Mouse (Mus musculus) adrenal gland, postnatal 4 days (tissue): ENCODE measurements around the gene Ttc21a. TPM values are rescaled to one million over a fixed set of nuclear protein-coding genes. Genes with fewer than 3 reads are reported as not detected.
A peak's percentile ranks its signal among the peaks of the same experiment; 100 is the strongest.
"Not testable (repeated sequence)": the region's sequence is repeated elsewhere in the genome, so short reads cannot be mapped to it uniquely, and the experiment has no call there.

Experiments
- DNase-seq, 2 experiments: peaks; one replicate each; pipeline ENCODE4 v3.0.0; 2021 to 2022; ENCODE audit warnings: low spot score in 2 of 2, mixed read lengths in 2 of 2
- total RNA-seq, 2 experiments: library from RNA; stranded (reverse); gene quantifications; 2 replicates each; pipeline ENCODE4 v1.2.3; 2021

The Ttc21a gene
- total RNA-seq, 2 experiments from 2014 or later = 0.34 TPM

GRCm38 (mm10) chr9:119994207-119994606 lies 56.8 kb downstream of the Ttc21a start:
- no peak for DNase-seq

GRCm38 (mm10) chr9:119996080-119996479 lies 58.7 kb downstream of the Ttc21a start:
- no peak for DNase-seq

- no peak for DNase-seq
Measured at GRCm38 (mm10) chr9:119998776-119999175, 61.4 kb downstream of the Ttc21a start.

- no peak for DNase-seq
Measured at GRCm38 (mm10) chr9:119999636-120000035, 62.2 kb downstream of the Ttc21a start.

- DNase-seq = no peak
Measured at GRCm38 (mm10) chr9:120000761-120001160, 63.4 kb downstream of the Ttc21a start.

- DNase-seq = peak; percentile 57 to 61
Measured at GRCm38 (mm10) chr9:120001945-120002725, 64.7 kb downstream of the Ttc21a start.

- DNase-seq = no peak
Measured at GRCm38 (mm10) chr9:120002893-120003292, 65.5 kb downstream of the Ttc21a start.

GRCm38 (mm10) chr9:120005936-120006335 lies 68.5 kb downstream of the Ttc21a start:
- DNase-seq = no peak

- DNase-seq = no peak
Measured at GRCm38 (mm10) chr9:120007833-120008232, 70.4 kb downstream of the Ttc21a start.

- no peak for DNase-seq
Measured at GRCm38 (mm10) chr9:120009226-120009841, 71.9 kb downstream of the Ttc21a start.

GRCm38 (mm10) chr9:120009871-120010270 lies 72.5 kb downstream of the Ttc21a start:
- DNase-seq = no peak

- peak; percentile 95 to 99 for DNase-seq
Measured at GRCm38 (mm10) chr9:120010781-120011511, 73.5 kb downstream of the Ttc21a start.

GRCm38 (mm10) chr9:120011533-120011932 lies 74.1 kb downstream of the Ttc21a start:
- DNase-seq = peak in 1 of 2 experiments; percentile 59

- DNase-seq = not testable (repeated sequence)
Measured at GRCm38 (mm10) chr9:120012161-120012560, 74.8 kb downstream of the Ttc21a start.

GRCm38 (mm10) chr9:120012781-120013180 lies 75.4 kb downstream of the Ttc21a start:
- no peak for DNase-seq

- DNase-seq = no peak
Measured at GRCm38 (mm10) chr9:120013251-120013820, 75.9 kb downstream of the Ttc21a start.

GRCm38 (mm10) chr9:120014828-120015227 lies 77.4 kb downstream of the Ttc21a start:
- DNase-seq = no peak

GRCm38 (mm10) chr9:120016956-120017355 lies 79.5 kb downstream of the Ttc21a start:
- no peak for DNase-seq
